Mouse (Mus musculus): ENCODE results near the gene Rnf151.

DNA sequence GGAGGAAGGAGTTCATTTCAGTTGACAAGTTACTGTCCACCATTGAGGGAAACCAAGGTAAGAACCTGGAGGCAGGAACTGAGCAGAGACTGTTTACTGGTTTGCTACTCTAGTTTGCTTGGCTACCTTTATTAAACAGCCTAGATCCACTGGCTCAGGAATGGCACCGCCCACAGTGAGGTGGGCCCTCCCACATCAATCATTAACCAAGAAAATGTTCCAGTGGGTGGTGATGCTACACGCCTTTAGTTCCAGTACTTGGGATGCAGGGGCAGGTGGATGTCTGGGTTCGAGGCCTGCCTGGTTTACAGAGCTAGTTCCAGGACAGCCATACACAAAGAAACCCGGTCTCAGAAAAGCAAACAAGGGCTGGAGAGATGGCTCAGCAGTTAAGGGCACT, 20.4 kb upstream of the Rnf151 start:
- TF ChIP-seq CTCF (IDR thresholded peaks at IDR 0.05; ENCODE audit: extremely low read depth, insufficient read depth, insufficient read length, insufficient replicate concordance) (no peak), POLR2A (IDR thresholded peaks at IDR 0.05; ENCODE audit: low read depth, low read length) (no peak)

All from spleen, adult 2 months (tissue).